Mouse (Mus musculus) brown adipose tissue, adult 24 weeks (tissue): ENCODE data around the gene Cubn. TPM values are rescaled to one million over a fixed set of nuclear protein-coding genes. Genes with fewer than 3 reads are reported as not detected.

Source experiments
- H3K27ac ChIP-seq: fragments of 200-500 bp; replicated peaks from 2 replicates; pipeline ENCODE4 v1.5.1; 2012; ENCODE audit warnings: low read depth, mild to moderate bottlenecking, low read length
- H3K4me1 ChIP-seq: fragments of 200-500 bp; 2 replicates; pipeline ENCODE4 v1.6.1; 2012; ENCODE audit warnings: low read length, mixed read lengths; ENCODE audit not compliant: control insufficient read depth, insufficient read depth, insufficient read length
- H3K4me3 ChIP-seq: fragments of 200-500 bp; 2 replicates; pipeline ENCODE4 v1.5.1; 2012; ENCODE audit warnings: low read depth, mild to moderate bottlenecking, low read length, moderate library complexity; ENCODE audit not compliant: insufficient read depth
- polyA plus RNA-seq: library from polyadenylated mRNA; stranded (reverse); fragments of >200 nt; gene quantifications from 2 replicates; pipeline ENCODE4 v1.2.4, GENCODE M21; 2012; ENCODE audit not compliant: missing spikeins, insufficient read depth, insufficient read length

Cubn gene
- polyA plus RNA-seq, 1 experiment: not detected

DNA sequence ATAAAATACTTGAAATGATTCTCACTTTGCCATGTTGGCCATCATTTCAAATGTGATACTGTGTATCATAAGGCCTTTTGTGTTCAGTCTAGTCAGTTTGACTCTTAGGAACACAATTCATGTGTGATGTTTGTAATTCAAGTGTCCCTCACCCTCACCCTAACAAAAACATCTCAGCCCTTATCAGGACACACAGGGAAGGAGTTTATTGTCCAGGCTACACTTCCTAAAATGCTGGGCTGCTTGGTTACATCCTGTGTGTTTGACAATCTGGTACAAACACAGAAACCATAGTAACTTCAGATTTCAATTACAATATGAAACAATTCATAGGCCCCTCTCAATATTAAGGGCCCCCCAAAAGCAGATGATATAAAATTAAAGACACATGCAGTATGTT lies 83.9 kb downstream of the Cubn start:
- Histone ChIP-seq H3K27ac (peak overlapping the region; percentile 35; the same call in 1 of the 2 replicates), H3K4me1 (peaks cover 16% of the 10 kb centered on the region)

DNA sequence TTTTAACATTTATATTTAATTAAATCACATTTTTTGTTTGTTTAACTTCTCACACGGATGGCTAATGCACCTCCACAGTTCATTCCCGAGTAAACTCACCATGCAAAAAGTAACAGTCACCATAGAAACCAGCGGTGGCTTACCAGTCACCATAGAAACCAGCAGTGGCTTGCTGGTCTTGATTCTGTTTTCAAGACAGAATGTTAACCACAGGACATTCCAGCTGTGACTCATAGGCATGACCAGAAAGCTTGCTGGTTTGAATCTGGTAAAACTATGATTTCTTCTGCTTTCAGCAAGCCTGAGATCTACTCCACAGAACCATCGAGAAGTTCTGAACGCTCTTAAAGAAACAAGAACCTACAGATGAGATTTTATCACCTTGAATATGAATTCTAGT lies 84.3 kb downstream of the Cubn start:
- H3K4me3 ChIP-seq: no peak overlapping the region
- peak overlapping the region; percentile 35 for H3K27ac ChIP-seq

More for the DNA sequence above, 83.9 kb downstream of the Cubn start:
- H3K4me3 ChIP-seq: no peak overlapping the region

GRCm38 (mm10) chr2:13404986-13405678 lies 86.5 kb downstream of the Cubn start:
- Histone ChIP-seq H3K4me1 (peaks cover 10% of the 10 kb centered on the region), H3K4me3 (no peak overlapping the region), H3K27ac (0 out of 2 replicates have a peak overlapping the region, but pooled peaks have one; percentile 29)

More for the DNA sequence above, 84.3 kb downstream of the Cubn start:
- peaks cover 14% of the 10 kb centered on the region for H3K4me1 ChIP-seq

DNA sequence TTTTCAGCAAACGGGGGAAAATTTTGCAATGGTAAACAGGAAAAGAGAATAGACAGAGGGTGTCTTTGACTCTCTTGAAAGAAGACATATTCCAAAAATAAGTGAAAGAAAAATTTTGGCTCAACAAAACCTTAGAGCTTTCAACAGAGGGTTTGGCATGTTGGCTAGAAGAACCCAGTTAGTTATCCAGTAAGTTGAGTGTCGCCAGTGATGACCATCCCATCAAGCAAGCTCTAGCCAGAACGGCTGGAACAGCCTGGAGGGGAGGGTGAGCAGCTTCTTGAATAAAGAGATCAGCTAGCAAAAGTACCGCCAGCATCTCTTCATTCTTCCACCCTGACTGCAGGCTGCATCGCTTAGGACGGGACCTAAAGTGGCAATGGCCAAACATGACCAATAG lies 90.8 kb downstream of the Cubn start:
- peaks cover 8% of the 10 kb centered on the region; the same call in 1 of the 2 replicates for H3K4me1 ChIP-seq
- H3K4me3 ChIP-seq: no peak overlapping the region
- peak overlapping the region; percentile 53; the same call in 1 of the 2 replicates for H3K27ac ChIP-seq

- H3K27ac ChIP-seq: peak overlapping the region; percentile 94
- no peak overlapping the region for H3K4me3 ChIP-seq
- peaks cover 9% of the 10 kb centered on the region; the same call in 1 of the 2 replicates for H3K4me1 ChIP-seq
Observed at GRCm38 (mm10) chr2:13399480-13400072, 92.0 kb downstream of the Cubn start.

DNA sequence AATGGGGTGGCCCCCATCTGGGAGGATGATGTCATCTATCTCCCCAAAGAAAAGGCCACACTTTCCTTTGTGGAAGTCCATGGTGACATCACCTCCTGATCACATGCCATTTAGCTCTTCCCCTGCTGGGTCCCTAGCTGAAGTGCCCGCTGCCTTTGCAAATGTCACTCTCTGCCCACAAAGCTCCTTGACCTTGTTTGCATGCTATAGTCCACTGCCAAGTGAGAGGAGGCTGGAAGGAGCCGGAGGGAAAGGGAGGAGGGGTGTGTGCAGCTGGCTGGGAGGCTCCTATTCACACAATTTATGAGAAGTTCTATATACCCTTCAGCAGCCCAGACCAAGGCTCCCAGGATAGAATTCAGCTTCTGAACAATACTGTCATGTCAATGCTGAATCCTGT lies 92.7 kb downstream of the Cubn start:
- no peak overlapping the region for H3K4me3 ChIP-seq
- peak overlapping the region; percentile 94 for H3K27ac ChIP-seq
- peaks cover 9% of the 10 kb centered on the region; the same call in 1 of the 2 replicates for H3K4me1 ChIP-seq

DNA sequence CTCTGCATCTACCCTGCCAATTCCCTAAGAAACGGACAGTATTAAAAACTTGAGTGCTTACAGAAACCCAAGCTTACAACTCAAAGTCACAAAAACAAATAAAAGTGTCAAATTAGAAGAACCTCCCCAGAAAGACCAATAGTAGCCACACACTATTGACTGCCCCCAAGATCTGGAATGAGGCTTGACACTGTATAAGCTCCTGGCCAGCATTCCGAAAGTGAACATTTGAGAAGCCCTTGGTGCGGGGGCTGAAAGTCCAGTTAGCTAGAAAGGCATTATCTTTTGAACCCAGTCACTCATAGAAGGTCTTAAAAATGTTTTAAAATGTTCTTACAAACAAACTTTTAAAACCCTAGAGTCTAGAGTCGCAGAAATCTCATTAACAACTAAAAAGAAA lies 93.1 kb downstream of the Cubn start:
- Histone ChIP-seq H3K4me1 (peaks cover 9% of the 10 kb centered on the region; the same call in 1 of the 2 replicates), H3K27ac (peak overlapping the region; percentile 94)

GRCm38 (mm10) chr2:13396124-13396540 lies 95.5 kb downstream of the Cubn start:
- Histone ChIP-seq H3K27ac (peak overlapping the region; percentile 82), H3K4me1 (peaks cover 19% of the 10 kb centered on the region), H3K4me3 (no peak overlapping the region)

More for the DNA sequence above, 93.1 kb downstream of the Cubn start:
- no peak overlapping the region for H3K4me3 ChIP-seq

- peaks cover 21% of the 10 kb centered on the region for H3K4me1 ChIP-seq
- H3K27ac ChIP-seq: peak overlapping the region; percentile 93
- H3K4me3 ChIP-seq: no peak overlapping the region
Observed at GRCm38 (mm10) chr2:13391018-13391417, 100.6 kb downstream of the Cubn start.

DNA sequence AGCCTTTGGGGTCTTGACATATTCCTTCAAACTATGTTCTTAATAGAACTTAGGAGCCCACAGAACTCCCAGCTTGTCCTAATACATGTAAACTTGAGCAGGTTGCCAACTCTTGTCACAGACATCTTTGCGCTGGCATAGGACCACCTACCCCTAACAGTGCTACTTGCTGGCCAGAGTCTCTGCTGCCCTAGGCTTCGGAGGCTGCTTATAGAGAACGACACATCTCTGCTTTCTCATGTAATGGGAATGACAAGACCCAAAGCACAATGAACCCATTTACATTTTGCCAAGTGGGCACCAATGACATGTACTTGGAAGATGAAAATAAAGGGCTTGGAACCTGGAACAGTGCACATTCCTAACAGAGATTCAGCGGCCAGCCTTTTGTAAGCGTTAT lies 105.0 kb downstream of the Cubn start:
- H3K27ac ChIP-seq: no peak overlapping the region
- H3K4me1 ChIP-seq: peaks cover 21% of the 10 kb centered on the region
- H3K4me3 ChIP-seq: no peak overlapping the region

GRCm38 (mm10) chr2:13385542-13386345 lies 105.9 kb downstream of the Cubn start:
- Histone ChIP-seq H3K4me1 (peaks cover 21% of the 10 kb centered on the region), H3K27ac (peak overlapping the region; percentile 56), H3K4me3 (no peak overlapping the region)

- peaks cover 21% of the 10 kb centered on the region for H3K4me1 ChIP-seq
Observed at GRCm38 (mm10) chr2:13384775-13385541, 106.7 kb downstream of the Cubn start.

DNA sequence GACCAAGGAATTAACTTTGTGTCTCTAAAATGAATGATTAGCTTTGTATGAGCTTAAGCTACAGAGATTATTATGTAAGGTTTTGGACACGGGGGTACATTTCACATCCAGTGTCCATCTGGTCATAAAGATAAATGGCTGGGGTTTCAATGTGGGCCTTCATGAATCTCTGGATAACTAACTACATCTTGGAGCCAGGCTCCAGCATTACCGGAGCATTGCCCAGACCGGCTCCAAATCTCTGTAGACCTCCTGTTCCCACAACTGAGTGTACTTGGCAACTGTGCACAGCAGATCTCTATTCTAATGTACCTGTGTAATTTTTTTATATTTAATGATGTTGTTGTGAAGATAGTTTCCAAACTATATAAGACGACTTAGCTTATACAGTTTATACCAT lies 115.4 kb downstream of the Cubn start:
- H3K27ac ChIP-seq: no peak overlapping the region
- no peak overlapping the region for H3K4me3 ChIP-seq
- peaks cover 9% of the 10 kb centered on the region for H3K4me1 ChIP-seq

More at GRCm38 (mm10) chr2:13384775-13385541, 106.7 kb downstream of the Cubn start:
- no peak overlapping the region for H3K4me3 ChIP-seq
- peak overlapping the region; percentile 56 for H3K27ac ChIP-seq

GRCm38 (mm10) chr2:13373291-13373690 lies 118.3 kb downstream of the Cubn start:
- H3K4me1 ChIP-seq: peaks cover 9% of the 10 kb centered on the region
- H3K4me3 ChIP-seq: no peak overlapping the region
- 0 out of 2 replicates have a peak overlapping the region, but pooled peaks have one; percentile 13 for H3K27ac ChIP-seq
